Mouse (Mus musculus): ENCODE measurements around the gene Olfr120. TPM values are rescaled to one million over a fixed set of nuclear protein-coding genes. Genes with fewer than 3 reads are reported as not detected.
"Not testable (repeated sequence)": the region's sequence is repeated elsewhere in the genome, so short reads cannot be mapped to it uniquely, and the experiment has no call there.

Gene Olfr120
- not detected for total RNA-seq (2021)
- long read RNA-seq, experiment 1, result 0 reads
- long read RNA-seq, experiment 2, result 0 reads

DNA sequence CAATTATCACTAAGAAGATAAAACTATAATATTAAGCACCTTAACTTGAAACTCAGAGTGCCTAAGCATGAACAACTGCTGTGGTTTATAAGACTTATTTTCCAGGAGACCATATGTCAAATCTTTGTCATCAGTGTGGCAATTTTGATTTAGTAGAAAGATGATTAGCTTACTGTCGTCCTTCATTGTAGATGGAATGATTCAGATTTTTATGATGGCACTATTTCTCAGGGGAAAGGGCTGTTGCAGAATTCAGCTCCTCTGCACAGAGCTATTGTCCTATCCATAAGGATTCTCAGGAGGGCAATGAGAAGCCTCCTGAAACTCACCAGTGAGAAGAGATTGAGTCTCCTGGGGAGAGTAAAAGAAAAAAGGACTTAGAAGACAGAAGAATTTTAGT is at the start of gene Olfr120:
TSS of gene Olfr120 (plus strand) at position 301 of the 400 bp plus-strand sequence.
- no peak within 1 kb of the TSS for H3K4me3 ChIP-seq
- H3K27ac ChIP-seq, result no peak within 1 kb of the TSS
- no peak for DNase-seq (ENCODE audit: low spot score in 2 of 2)
- no peak for TF ChIP-seq CTCF (conservative IDR thresholded peaks at IDR 0.05)

DNA sequence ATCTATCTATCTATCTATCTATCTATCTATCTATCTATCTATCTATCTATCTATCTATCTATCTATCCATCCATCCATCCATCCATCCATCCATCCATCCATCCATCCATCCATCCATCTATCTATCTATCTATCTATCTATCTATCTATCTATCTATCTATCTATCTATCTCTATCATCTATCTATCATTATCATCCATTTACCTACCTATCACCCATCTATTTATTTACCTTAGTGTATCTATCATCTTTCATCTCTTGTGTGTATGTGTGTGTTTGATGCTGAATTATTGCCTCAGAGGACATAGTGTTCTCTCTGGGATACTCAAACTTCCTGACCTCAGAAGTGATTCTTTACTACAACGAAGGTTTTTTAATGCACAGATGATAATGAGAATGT is 25.3 kb upstream of the Olfr120 start, which contains the start of gene Olfr119:
TSS of gene Olfr119 (plus strand) at position 301 of the 400 bp plus-strand sequence.
- H3K27ac ChIP-seq, result not testable (repeated sequence)

DNA sequence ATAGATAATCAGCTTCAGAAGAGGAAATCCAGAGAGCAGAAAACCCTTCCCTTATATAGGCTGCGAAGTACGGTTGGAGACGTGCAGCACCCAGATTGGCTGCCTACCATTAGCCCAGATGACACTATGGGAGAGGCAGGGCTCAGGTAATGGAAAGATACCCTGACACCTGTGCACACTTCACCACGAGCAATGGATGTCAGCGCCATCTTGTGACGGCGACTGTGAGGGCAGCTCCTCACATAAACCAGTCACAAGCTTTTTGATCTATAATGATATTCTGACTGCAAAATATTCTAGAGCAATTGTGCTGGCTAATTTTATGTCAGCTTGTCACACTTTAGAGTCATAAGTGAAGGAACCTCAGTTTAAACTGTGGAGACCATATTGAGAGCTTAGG is 16.5 kb downstream of the Olfr120 start:
- TF ChIP-seq CTCF (conservative IDR thresholded peaks at IDR 0.05), result no peak
- no peak for DNase-seq (ENCODE audit: low spot score in 2 of 2)
- H3K27ac ChIP-seq, result no peak overlapping the region
- no peak overlapping the region for H3K4me3 ChIP-seq

More for the DNA sequence above, 25.3 kb upstream of the Olfr120 start, which contains the start of gene Olfr119:
- not testable (repeated sequence) for DNase-seq (ENCODE audit: low spot score in 2 of 2); H3K4me3 ChIP-seq

DNA sequence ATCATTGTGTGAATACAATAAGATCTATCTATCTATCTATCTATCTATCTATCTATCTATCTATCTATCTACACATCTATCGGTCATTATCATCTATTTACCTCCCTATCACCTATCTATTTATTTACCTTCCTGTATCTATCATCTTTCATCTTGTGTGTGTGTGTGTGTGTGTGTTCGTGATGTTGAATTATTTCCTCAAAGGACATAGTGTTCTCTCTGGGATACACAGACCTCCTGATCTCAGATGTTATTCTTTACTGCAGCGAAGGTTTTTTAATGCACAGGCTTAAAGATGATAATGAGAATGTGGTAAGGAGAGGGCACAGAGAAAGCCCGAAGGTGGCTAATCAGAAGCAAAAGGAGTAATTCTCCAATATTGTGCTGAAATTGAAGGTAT is 46.7 kb downstream of the Olfr120 start, which contains the start of gene Olfr122:
TSS of gene Olfr122 (plus strand) at position 301 of the 400 bp plus-strand sequence.
- no peak for TF ChIP-seq CTCF (conservative IDR thresholded peaks at IDR 0.05)

More for the DNA sequence above, 46.7 kb downstream of the Olfr120 start, which contains the start of gene Olfr122:
- no peak within 1 kb of the TSS for H3K4me3 ChIP-seq
- DNase-seq (ENCODE audit: low spot score in 2 of 2), result no peak
- H3K27ac ChIP-seq, result no peak within 1 kb of the TSS

Other genes with a start within 250 kb of the Olfr120 start
- gene H2-M2, start 238.3 kb upstream of the Olfr120 start, total RNA-seq (2021), result not detected
- not detected for gene Olfr110, start 229.3 kb upstream of the Olfr120 start, total RNA-seq (2021)
- not detected for gene Olfr111, start 213.8 kb upstream of the Olfr120 start, total RNA-seq (2021)
- gene Olfr112, start 152.4 kb upstream of the Olfr120 start, total RNA-seq (2021), result not detected
- gene Olfr113, start 144.1 kb upstream of the Olfr120 start, total RNA-seq (2021), result not detected
- not detected for gene Olfr114, start 129.1 kb upstream of the Olfr120 start, total RNA-seq (2021)
- gene Olfr115, start 94.7 kb upstream of the Olfr120 start, total RNA-seq (2021), result not detected
- gene Olfr116, start 94.6 kb upstream of the Olfr120 start, total RNA-seq (2021), result not detected
- not detected for gene Olfr117, start 58.0 kb upstream of the Olfr120 start, total RNA-seq (2021)
- gene Olfr118, start 54.8 kb upstream of the Olfr120 start, total RNA-seq (2021), result not detected
- gene Olfr119, start 25.2 kb upstream of the Olfr120 start, total RNA-seq (2021), result not detected
- gene Olfr121, start 27.0 kb downstream of the Olfr120 start, total RNA-seq (2021), result not detected
- not detected for gene Olfr122, start 46.8 kb downstream of the Olfr120 start, total RNA-seq (2021)
- gene Olfr123, start 71.7 kb downstream of the Olfr120 start, total RNA-seq (2021), result not detected
- not detected for gene Olfr124, start 78.1 kb downstream of the Olfr120 start, total RNA-seq (2021)
- not detected for gene Olfr125, start 111.1 kb downstream of the Olfr120 start, total RNA-seq (2021)
- not detected for gene Olfr126, start 125.7 kb downstream of the Olfr120 start, total RNA-seq (2021)
- not detected for gene Olfr127, start 178.6 kb downstream of the Olfr120 start, total RNA-seq (2021)
- gene Olfr128, start 198.7 kb downstream of the Olfr120 start, total RNA-seq (2021), result not detected
- gene Olfr761, start 231.3 kb downstream of the Olfr120 start, total RNA-seq (2021), result not detected

Data from layer of hippocampus, adult 2 months (tissue).